Mouse (Mus musculus) liver, embryonic 12.5 days (tissue): ENCODE measurements around the gene Phc2. TPM values are rescaled to one million over a fixed set of nuclear protein-coding genes. Genes with fewer than 3 reads are reported as not detected.
"Not testable (repeated sequence)": the region's sequence is repeated elsewhere in the genome, so short reads cannot be mapped to it uniquely, and the experiment has no call there.

Source experiments
- ATAC-seq: fragments of 200-750 bp; cut with Nextera tagmentation; 2 replicates; pipeline ENCODE4 v1.8.0; 2017; ENCODE audit warnings: moderate number of reproducible peaks, mild to moderate bottlenecking, moderate library complexity
- H3K27ac ChIP-seq: fragments of 300-500 bp; sonication (generic); 2 replicates; pipeline ENCODE4 v1.5.1; 2016; ENCODE audit warnings: mild to moderate bottlenecking
- H3K27me3 ChIP-seq: fragments of 300-500 bp; sonication (generic); replicated peaks from 2 replicates; pipeline ENCODE4 v1.6.1; 2016; ENCODE audit warnings: mild to moderate bottlenecking, moderate library complexity
- H3K36me3 ChIP-seq: fragments of 300-500 bp; sonication (generic); 2 replicates; pipeline ENCODE4 v1.6.1; 2016; ENCODE audit warnings: mild to moderate bottlenecking, moderate library complexity
- H3K4me1 ChIP-seq: fragments of 300-500 bp; sonication (generic); 2 replicates; pipeline ENCODE4 v1.6.1; 2016
- H3K4me2 ChIP-seq: fragments of 300-500 bp; sonication (generic); 2 replicates; pipeline ENCODE4 v1.6.1; 2016; ENCODE audit warnings: mild to moderate bottlenecking, moderate library complexity
- H3K4me3 ChIP-seq: fragments of 300-500 bp; sonication (generic); 2 replicates; pipeline ENCODE4 v1.5.1; 2016; ENCODE audit warnings: mild to moderate bottlenecking, moderate library complexity
- H3K9ac ChIP-seq: fragments of 300-500 bp; sonication (generic); 2 replicates; pipeline ENCODE4 v1.6.1; 2016; ENCODE audit warnings: mild to moderate bottlenecking, moderate library complexity
- H3K9me3 ChIP-seq: fragments of 300-500 bp; sonication (generic); replicated peaks from 2 replicates; pipeline ENCODE4 v1.6.1; 2016; ENCODE audit warnings: mild to moderate bottlenecking, moderate library complexity
- WGBS: fragments of 180-500 bp; shearing (Covaris S2); methylation state at CpG from one replicate; pipeline ENCODE4 v1.1.7; 2016; ENCODE audit not compliant: insufficient replicate concordance; 5-methylcytosine and 5-hydroxymethylcytosine counted together
- polyA plus RNA-seq: library from polyadenylated mRNA; unstranded; fragments of >200 nt; fragmentation: Nextera tagmentation; extraction: Ambion mirVana; gene quantifications from 2 replicates; pipeline ENCODE4 v1.2.1, GENCODE M21; 2016

Gene Phc2
- polyA plus RNA-seq, 1 experiment from 2014 or later, result 33.2 TPM

DNA sequence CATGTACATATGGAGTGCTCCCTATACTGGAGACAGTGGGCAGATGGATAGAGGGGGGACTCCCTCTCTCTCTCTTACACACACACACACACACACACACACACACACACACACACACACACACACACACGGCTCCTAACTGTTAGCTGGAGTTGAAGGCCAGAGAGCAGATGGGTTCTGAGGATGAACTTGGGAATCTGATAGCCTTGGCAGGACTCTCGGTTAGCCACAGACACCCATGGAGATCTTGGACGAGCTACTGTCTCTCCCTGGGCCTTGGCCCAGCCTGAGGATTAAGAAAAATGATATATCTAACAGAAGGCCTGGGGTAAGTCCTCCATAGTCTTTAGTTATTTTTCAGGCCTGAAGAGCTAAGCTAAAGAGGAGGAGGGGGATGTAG, 3.0 kb upstream of the Phc2 start:
- Histone ChIP-seq H3K36me3 (no peaks in the 10 kb centered on the region), H3K4me2 (no peak overlapping the region), H3K9ac (no peak overlapping the region), H3K27me3 (peaks cover 16% of the 10 kb centered on the region), H3K9me3 (no peaks in the 10 kb centered on the region), H3K27ac (no peak overlapping the region; the same call in 1 of the 2 replicates), H3K4me3 (no peak overlapping the region), H3K4me1 (peaks cover 27% of the 10 kb centered on the region)
- 61% methylated on average over 3 of the region's 3 CpGs for WGBS
- no peak for ATAC-seq

DNA sequence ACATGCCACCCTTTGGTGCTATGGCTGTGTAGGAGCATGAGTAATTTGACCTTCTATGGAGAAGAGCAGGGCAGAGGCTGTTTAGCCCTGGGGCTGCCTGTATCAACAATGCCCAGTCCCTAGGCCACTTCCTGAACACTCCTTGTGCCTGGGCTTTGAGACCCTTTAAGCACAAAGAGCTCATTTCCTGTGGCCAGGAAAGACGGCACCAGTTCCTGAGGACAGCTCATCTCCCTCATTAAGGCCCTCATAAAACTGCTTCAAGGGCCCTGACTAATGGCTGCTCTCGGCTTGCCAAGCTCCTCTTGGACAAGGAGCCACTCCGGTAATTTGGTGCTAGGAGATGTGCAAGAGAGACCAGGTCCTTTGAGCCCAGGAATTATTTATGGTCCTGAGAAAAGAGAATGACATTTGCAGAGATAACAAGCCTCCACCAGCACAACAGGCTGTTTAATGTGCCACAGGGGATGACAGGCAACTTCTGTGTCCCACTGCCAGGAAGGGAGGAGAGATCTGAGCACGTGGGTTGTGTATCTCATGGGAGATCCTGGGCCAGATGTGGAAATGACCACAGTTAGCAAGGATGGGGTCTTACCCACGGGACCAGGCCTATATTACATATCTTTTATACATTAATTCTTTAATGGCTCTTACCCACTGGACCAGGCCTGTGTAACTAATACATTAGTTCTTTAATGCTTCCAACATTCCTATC, 1.8 kb upstream of the Phc2 start:
- WGBS, result 19% methylated on average over 5 of the region's 5 CpGs
- peak overlapping the region; percentile 50; the same call in 1 of the 2 replicates for H3K27ac ChIP-seq

DNA sequence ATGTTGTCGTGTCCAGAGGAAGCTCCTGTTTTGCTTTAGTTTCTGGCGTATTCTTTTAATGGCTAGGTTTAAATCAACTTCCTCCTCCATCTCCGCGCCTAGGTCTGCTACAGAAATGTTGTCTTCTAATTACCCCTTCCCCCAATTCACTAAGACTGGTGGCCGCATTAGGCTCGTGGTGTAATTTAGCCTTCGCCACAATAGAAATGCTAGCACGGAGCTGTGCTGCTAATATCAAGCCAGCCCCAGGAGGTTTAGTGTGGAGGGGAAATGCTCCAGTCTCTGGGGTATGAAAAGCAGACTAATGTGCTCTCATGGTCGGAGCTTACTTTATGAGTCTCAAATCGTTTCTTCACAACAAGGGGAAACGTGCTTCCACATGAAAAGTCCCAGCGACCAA, 944 bp downstream of the Phc2 start:
- peaks cover 16% of the 10 kb centered on the region for H3K27me3 ChIP-seq
- no peak overlapping the region for H3K27ac ChIP-seq
- H3K9me3 ChIP-seq, result no peaks in the 10 kb centered on the region
- H3K36me3 ChIP-seq, result no peaks in the 10 kb centered on the region
- peak overlapping the region; percentile 69 for H3K4me3 ChIP-seq
- 11% methylated on average over 12 of the region's 12 CpGs for WGBS
- H3K9ac ChIP-seq, result peak overlapping the region; percentile 77
- peak overlapping the region; percentile 95 for H3K4me2 ChIP-seq
- no peak for ATAC-seq
- H3K4me1 ChIP-seq, result peaks cover 32% of the 10 kb centered on the region

More for the DNA sequence above, 1.8 kb upstream of the Phc2 start:
- H3K4me3 ChIP-seq, result no peak overlapping the region
- H3K27me3 ChIP-seq, result peaks cover 16% of the 10 kb centered on the region
- H3K36me3 ChIP-seq, result no peaks in the 10 kb centered on the region
- no peak for ATAC-seq
- H3K4me2 ChIP-seq, result no peak overlapping the region
- no peak overlapping the region for H3K9ac ChIP-seq
- H3K9me3 ChIP-seq, result no peaks in the 10 kb centered on the region
- peaks cover 33% of the 10 kb centered on the region for H3K4me1 ChIP-seq

DNA sequence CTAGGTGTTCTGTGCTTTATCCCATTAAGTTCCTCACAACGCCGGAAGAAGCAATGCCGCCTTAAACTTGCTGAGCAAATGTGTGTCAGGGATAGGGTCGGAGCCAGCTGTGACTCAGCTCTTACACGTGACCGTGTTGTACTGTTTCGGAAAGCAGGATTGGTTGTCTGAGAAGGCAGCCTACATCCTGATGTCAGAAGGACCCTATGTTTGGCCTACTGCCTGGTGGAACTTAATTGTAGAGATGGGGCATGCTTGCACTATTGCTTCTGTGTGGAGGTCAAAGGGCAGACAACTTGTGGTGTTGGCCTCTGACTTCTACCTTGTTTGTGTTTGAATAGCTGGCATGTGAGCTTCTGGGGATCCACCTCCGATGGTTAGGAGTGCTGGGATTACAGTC, 5.7 kb downstream of the Phc2 start:
- Histone ChIP-seq H3K4me3 (no peak overlapping the region), H3K27me3 (peaks cover 9% of the 10 kb centered on the region), H3K4me2 (no peak overlapping the region), H3K4me1 (peaks cover 32% of the 10 kb centered on the region), H3K9me3 (no peaks in the 10 kb centered on the region), H3K27ac (no peak overlapping the region), H3K36me3 (no peaks in the 10 kb centered on the region), H3K9ac (no peak overlapping the region)
- WGBS, result 83% methylated on average over 8 of the region's 8 CpGs
- ATAC-seq, result no peak

DNA sequence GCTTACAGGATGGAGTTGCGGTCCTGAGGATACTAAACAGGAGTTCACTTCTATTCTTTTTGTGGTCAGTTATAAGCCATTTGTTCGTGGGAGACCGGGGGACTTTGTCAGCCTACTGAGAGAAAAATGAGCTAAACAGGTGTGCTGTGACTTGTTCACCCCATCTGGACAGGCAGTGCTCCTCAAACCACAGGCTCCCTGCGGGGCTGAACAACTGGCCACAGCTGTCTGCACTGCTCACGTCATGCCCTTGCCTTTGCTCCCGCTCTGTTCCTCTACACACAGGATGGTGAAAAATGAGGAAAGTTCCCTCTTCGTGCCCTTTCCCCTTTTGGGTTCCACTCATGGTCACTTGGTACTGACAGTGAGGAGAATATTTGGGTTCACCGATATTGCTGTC, 6.6 kb downstream of the Phc2 start:
- Histone ChIP-seq H3K27ac (no peak overlapping the region), H3K27me3 (peaks cover under 1% of the 10 kb centered on the region), H3K4me2 (no peak overlapping the region), H3K9ac (no peak overlapping the region), H3K36me3 (no peaks in the 10 kb centered on the region), H3K4me1 (peaks cover 29% of the 10 kb centered on the region), H3K9me3 (no peaks in the 10 kb centered on the region), H3K4me3 (no peak overlapping the region)
- ATAC-seq, result no peak
- 72% methylated on average over 8 of the region's 8 CpGs for WGBS

DNA sequence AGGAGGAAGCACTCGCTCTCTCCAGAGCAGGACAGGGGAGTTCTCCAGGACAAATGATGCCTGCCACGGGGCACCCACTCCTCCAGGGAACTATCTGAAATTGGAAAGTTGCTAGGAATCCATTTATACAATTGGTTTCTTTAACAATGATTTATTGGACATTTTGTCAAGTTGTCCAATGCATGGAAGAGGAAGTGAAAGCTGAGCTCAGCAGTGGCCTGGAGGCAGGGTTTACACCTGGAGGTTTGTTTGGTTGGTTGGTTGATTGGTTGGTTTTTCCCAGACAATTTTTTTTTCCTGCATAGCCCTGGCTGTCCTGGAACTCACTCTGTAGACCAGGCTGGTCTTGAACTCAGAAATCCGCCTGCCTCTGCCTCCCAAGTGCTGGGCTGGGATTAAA, 9.5 kb downstream of the Phc2 start:
- Histone ChIP-seq H3K36me3 (no peaks in the 10 kb centered on the region), H3K27ac (no peak overlapping the region), H3K9ac (no peak overlapping the region), H3K9me3 (no peaks in the 10 kb centered on the region), H3K27me3 (no peaks in the 10 kb centered on the region), H3K4me2 (no peak overlapping the region), H3K4me3 (no peak overlapping the region), H3K4me1 (peaks cover 41% of the 10 kb centered on the region)
- 60% methylated on average over 3 of the region's 3 CpGs for WGBS
- no peak for ATAC-seq

DNA sequence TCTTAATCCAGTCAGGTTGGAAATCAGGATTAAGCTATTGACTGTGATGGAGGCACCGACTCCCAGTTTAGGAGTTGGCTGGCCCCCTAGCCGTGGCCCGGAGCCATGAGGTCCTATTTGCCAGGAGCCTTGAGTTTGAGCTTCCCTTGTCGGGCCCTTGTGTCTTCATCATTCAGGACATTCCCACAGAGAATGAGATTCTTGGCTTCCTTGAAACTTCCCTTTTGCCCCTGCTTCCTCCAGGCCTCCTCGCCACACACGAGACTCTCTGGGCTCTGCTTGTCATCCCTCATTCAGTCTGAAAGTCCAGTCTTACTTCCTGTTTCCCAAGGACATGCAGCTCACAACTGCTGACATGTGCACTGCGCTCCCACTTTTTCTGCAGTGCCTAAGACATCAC, 11.9 kb downstream of the Phc2 start:
- WGBS, result 43% methylated on average over 7 of the region's 7 CpGs
- not testable (repeated sequence) for H3K36me3 ChIP-seq, H3K4me2 ChIP-seq, H3K9me3 ChIP-seq, H3K9ac ChIP-seq, ATAC-seq, H3K27ac ChIP-seq, H3K4me3 ChIP-seq, H3K27me3 ChIP-seq
- H3K4me1 ChIP-seq, result peaks cover 53% of the 10 kb centered on the region

DNA sequence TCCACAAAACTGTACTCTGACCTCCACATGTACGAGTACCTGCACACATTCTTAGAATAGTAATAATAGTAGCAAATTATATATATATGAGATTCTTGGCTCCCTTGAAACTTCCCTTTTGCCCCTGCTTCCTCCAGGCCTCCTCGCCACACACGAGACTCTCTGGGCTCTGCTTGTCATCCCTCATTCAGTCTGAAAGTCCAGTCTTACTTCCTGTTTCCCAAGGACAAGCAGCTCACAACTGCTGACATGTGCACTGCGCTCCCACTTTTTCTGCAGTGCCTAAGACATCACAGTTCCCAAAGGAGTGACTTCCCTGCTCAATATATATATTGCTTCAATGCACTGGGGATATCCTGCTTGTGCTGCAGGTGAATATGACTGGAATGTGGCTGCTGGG, 12.7 kb downstream of the Phc2 start:
- H3K9ac ChIP-seq, ATAC-seq, H3K9me3 ChIP-seq, H3K4me2 ChIP-seq, H3K27me3 ChIP-seq, H3K27ac ChIP-seq, H3K4me3 ChIP-seq, H3K36me3 ChIP-seq: not testable (repeated sequence)
- peaks cover 62% of the 10 kb centered on the region for H3K4me1 ChIP-seq
- 32% methylated on average over 4 of the region's 4 CpGs for WGBS

DNA sequence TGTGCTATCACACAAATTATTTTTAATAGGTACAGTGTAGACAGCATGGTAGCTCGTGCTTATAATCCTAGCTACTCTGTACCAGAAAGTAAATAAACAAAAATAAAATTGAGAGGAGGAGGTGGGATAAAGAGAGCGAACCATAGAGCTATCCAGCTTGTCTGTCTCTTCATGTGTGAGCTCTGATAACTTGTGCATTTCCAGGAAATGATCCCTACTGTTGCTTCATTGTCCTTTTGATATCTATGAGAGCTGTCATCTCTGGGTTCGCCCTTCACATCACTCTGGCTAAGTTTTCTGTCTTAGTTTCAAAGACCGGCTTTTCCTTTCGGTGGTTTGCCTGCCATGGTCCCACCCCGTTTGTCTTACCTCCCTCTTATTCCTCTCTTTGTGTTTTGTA, 14.7 kb downstream of the Phc2 start:
- Histone ChIP-seq H3K27me3 (no peaks in the 10 kb centered on the region), H3K4me1 (peaks cover 69% of the 10 kb centered on the region), H3K9me3 (no peaks in the 10 kb centered on the region), H3K27ac (peak overlapping the region; percentile 65), H3K9ac (no peak overlapping the region), H3K36me3 (no peaks in the 10 kb centered on the region), H3K4me2 (peak overlapping the region; percentile 25), H3K4me3 (no peak overlapping the region)
- 22% methylated on average over 6 of the region's 6 CpGs for WGBS
- ATAC-seq, result peak; percentile 87

DNA sequence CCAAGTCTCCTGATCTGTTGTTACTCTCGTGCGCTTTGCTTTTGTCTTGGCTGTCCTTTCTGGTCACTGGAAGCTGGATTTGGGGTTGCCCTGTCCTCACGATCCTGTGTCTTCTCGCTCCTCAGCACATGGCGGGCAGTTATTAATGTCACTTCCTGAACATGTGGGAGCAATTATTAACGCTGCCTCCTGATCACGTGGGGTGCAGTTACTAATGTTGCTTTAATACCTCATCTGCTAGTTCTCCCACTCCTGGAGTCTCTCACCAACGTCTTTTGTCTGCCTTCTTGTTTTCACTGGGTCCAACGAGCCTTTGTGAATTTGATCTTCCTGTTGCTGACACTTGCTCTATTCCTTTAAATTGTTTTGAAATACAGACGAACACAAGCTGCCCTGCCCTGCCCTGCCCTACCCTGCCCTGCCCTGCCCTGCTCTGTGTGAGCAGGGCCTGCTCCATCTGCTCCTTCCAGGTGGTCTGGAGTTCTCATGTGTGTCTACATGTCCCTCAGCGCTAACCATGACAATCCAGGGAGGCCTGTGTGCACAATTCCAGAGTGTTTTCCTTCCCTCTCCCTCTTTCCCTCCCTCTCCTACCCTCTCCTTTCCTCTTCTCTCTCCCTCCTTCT, 16.2 kb downstream of the Phc2 start:
- Histone ChIP-seq H3K27ac (peak overlapping the region; percentile 57), H3K36me3 (no peaks in the 10 kb centered on the region), H3K4me2 (peak overlapping the region; percentile 4), H3K4me1 (peaks cover 60% of the 10 kb centered on the region), H3K27me3 (no peaks in the 10 kb centered on the region), H3K4me3 (no peak overlapping the region), H3K9ac (0 out of 2 replicates have a peak overlapping the region, but pooled peaks have one; percentile 1), H3K9me3 (no peaks in the 10 kb centered on the region)
- ATAC-seq, result peak; percentile 60
- WGBS, result 50% methylated on average over 11 of the region's 11 CpGs

DNA sequence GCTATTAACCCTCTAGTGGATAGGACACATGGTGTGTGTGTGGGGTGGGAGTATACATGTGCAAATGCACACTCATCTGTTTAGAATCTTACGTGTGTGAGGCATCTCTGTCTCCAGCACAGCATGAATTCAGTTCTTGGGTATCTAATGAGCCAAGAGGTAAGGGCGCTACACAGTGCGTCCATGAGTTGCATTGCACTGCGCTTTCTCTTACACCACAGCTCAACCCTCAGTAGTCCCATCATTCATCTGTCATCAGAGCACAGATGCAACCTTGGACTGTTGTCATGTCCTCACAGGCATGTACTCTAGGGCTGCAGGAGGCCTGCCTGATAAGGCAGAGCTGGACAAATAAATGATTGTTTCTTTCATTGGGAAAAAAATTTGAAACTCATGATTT, 18.0 kb downstream of the Phc2 start:
- H3K4me3 ChIP-seq, result no peak overlapping the region
- H3K36me3 ChIP-seq, result no peaks in the 10 kb centered on the region
- H3K9me3 ChIP-seq, result no peaks in the 10 kb centered on the region
- H3K9ac ChIP-seq, result no peak overlapping the region
- WGBS, result 80% methylated on average over 4 of the region's 4 CpGs
- ATAC-seq, result no peak
- peaks cover 50% of the 10 kb centered on the region for H3K4me1 ChIP-seq
- H3K4me2 ChIP-seq, result no peak overlapping the region
- H3K27me3 ChIP-seq, result no peaks in the 10 kb centered on the region
- H3K27ac ChIP-seq, result no peak overlapping the region

DNA sequence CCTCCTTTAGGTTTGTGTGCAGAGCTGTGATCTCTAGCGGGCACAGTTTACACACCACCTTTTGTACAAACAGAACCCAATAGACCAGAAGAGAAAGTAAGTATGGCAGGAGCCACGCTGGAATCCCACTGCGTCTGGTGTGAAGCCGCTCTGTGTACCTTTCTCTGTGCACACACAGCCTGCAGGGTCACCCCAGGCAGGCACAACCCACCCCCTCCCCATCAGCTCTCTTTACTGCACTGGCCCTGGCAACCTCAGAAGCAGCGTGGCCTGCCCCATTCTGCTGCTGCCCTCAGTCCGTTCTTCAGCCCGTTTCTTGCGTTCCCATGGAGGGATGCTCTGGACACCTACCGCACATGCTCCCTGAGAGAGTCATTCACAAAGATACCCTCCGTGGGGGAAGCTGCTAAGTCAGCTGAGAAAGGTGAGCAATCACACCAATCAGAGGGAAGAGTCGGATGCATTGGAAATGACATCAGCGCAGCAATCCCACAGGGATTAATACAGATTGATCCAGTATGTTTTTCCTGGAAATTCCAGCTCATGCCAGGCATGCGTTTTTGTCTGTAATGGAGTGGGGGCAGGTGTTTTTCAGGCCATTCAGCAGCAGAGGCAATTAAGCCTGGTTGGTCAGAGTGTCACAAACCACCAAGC, 24.2 kb downstream of the Phc2 start:
- no peak for ATAC-seq
- no peaks in the 10 kb centered on the region for H3K27me3 ChIP-seq
- H3K27ac ChIP-seq, result no peak overlapping the region
- H3K36me3 ChIP-seq, result no peaks in the 10 kb centered on the region
- no peaks in the 10 kb centered on the region; the same call in 1 of the 2 replicates for H3K4me1 ChIP-seq
- WGBS, result 69% methylated on average over 13 of the region's 13 CpGs
- H3K4me3 ChIP-seq, result no peak overlapping the region
- 0 out of 2 replicates have a peak overlapping the region, but pooled peaks have one; percentile 18 for H3K4me2 ChIP-seq
- H3K9ac ChIP-seq, result no peak overlapping the region
- H3K9me3 ChIP-seq, result no peaks in the 10 kb centered on the region
